Mouse (Mus musculus) liver, embryonic 11.5 days (tissue): Measurements from ENCODE around the gene Tff2. TPM values are rescaled to one million over a fixed set of nuclear protein-coding genes. Genes with fewer than 3 reads are reported as not detected.

Experiments
- ATAC-seq: fragments of 200-750 bp; cut with Nextera tagmentation; replicated peaks from 2 replicates; pipeline ENCODE4 v1.8.0; 2017; ENCODE audit warnings: moderate number of reproducible peaks, mild to moderate bottlenecking, moderate TSS enrichment, moderate library complexity; ENCODE audit not compliant: low FRiP score
- DNase-seq: peaks from one replicate; pipeline ENCODE4 v3.0.0-alpha.2; 2017; ENCODE audit warnings: low spot score
- H3K27ac ChIP-seq: fragments of 300-500 bp; sonication (generic); 2 replicates; pipeline ENCODE4 v1.5.1; 2014; ENCODE audit warnings: mild to moderate bottlenecking, low read depth, low read length, control low read depth
- H3K27me3 ChIP-seq: fragments of 300-500 bp; sonication (generic); replicated peaks from 2 replicates; pipeline ENCODE4 v1.6.1; 2014; ENCODE audit warnings: low read length, mixed read lengths; ENCODE audit not compliant: control insufficient read depth, insufficient read depth
- H3K36me3 ChIP-seq: fragments of 300-500 bp; sonication (generic); 2 replicates; pipeline ENCODE4 v1.6.1; 2014; ENCODE audit warnings: mild to moderate bottlenecking, low read length, moderate library complexity, mixed read lengths; ENCODE audit not compliant: control insufficient read depth, insufficient read depth
- H3K4me1 ChIP-seq: fragments of 300-500 bp; sonication (generic); replicated peaks from 2 replicates; pipeline ENCODE4 v1.6.1; 2014; ENCODE audit warnings: low read length, mixed read lengths; ENCODE audit not compliant: control insufficient read depth, insufficient read depth
- H3K4me2 ChIP-seq: fragments of 300-500 bp; sonication (generic); 2 replicates; pipeline ENCODE4 v1.6.1; 2014; ENCODE audit warnings: mild to moderate bottlenecking, control low read depth, moderate library complexity
- H3K4me3 ChIP-seq: fragments of 300-500 bp; sonication (generic); 2 replicates; pipeline ENCODE4 v1.5.1; 2014; ENCODE audit warnings: low read depth, low read length, control low read depth
- H3K9ac ChIP-seq: fragments of 300-500 bp; sonication (generic); 2 replicates; pipeline ENCODE4 v1.6.1; 2014; ENCODE audit warnings: low read depth, low read length, control low read depth
- H3K9me3 ChIP-seq: fragments of 300-500 bp; sonication (generic); 2 replicates; pipeline ENCODE4 v1.6.1; 2016; ENCODE audit warnings: low read length, inconsistent platforms, mixed read lengths; ENCODE audit not compliant: control insufficient read depth
- WGBS: fragments of 180-500 bp; shearing (Covaris S2); extraction: QIAGEN DNeasy Blood & Tissue Kit; methylation state at CpG from one replicate; pipeline ENCODE4 v1.1.7; 2014; 5-methylcytosine and 5-hydroxymethylcytosine counted together
- polyA plus RNA-seq: library from polyadenylated mRNA; unstranded; fragments of >200 nt; fragmentation: Nextera tagmentation; extraction: Ambion mirVana; gene quantifications from 2 replicates; pipeline ENCODE4 v1.2.1, GENCODE M21; 2014

The Tff2 gene
- polyA plus RNA-seq, 1 experiment from 2014 or later, result not detected

- H3K4me3 ChIP-seq, result no peak overlapping the region
- DNase-seq, result no peak
- no peak overlapping the region for H3K4me2 ChIP-seq
- H3K27me3 ChIP-seq, result no peaks in the 10 kb centered on the region
- H3K4me1 ChIP-seq, result no peaks in the 10 kb centered on the region; the same call in none of the 2 replicates
- no peak overlapping the region for H3K27ac ChIP-seq
- WGBS, result 65% methylated on average over 5 of the region's 5 CpGs
- ATAC-seq, result no peak
- no peak overlapping the region for H3K9ac ChIP-seq
- no peaks in the 10 kb centered on the region for H3K36me3 ChIP-seq
- H3K9me3 ChIP-seq, result no peaks in the 10 kb centered on the region
Observed at GRCm38 (mm10) chr17:31152512-31152911, 8.4 kb upstream of the Tff2 start.

GRCm38 (mm10) chr17:31145998-31146397 is 1.9 kb upstream of the Tff2 start:
- H3K9me3 ChIP-seq, result no peaks in the 10 kb centered on the region
- H3K27ac ChIP-seq, result no peak overlapping the region
- ATAC-seq (no peak), DNase-seq (no peak)
- WGBS, result 62% methylated on average over 9 of the region's 9 CpGs
- H3K4me3 ChIP-seq, result no peak overlapping the region
- no peak overlapping the region for H3K4me2 ChIP-seq
- H3K4me1 ChIP-seq, result no peaks in the 10 kb centered on the region
- H3K27me3 ChIP-seq, result no peaks in the 10 kb centered on the region
- H3K9ac ChIP-seq, result no peak overlapping the region
- H3K36me3 ChIP-seq, result no peaks in the 10 kb centered on the region

- Histone ChIP-seq H3K4me2 (no peak overlapping the region), H3K27ac (no peak overlapping the region), H3K9me3 (no peaks in the 10 kb centered on the region), H3K9ac (no peak overlapping the region), H3K4me3 (no peak overlapping the region), H3K27me3 (no peaks in the 10 kb centered on the region), H3K36me3 (no peaks in the 10 kb centered on the region), H3K4me1 (no peaks in the 10 kb centered on the region)
- DNase-seq, result no peak
- ATAC-seq, result no peak
- 86% methylated on average over 7 of the region's 7 CpGs for WGBS
Observed at GRCm38 (mm10) chr17:31142116-31142515, 2.0 kb downstream of the Tff2 start.

GRCm38 (mm10) chr17:31138398-31138797 is 5.7 kb downstream of the Tff2 start:
- H3K36me3 ChIP-seq, result no peaks in the 10 kb centered on the region
- ATAC-seq (no peak), DNase-seq (no peak)
- H3K4me3 ChIP-seq, result no peak overlapping the region
- H3K4me2 ChIP-seq, result no peak overlapping the region
- H3K27me3 ChIP-seq, result no peaks in the 10 kb centered on the region
- WGBS, result 22% methylated on average over 5 of the region's 5 CpGs
- H3K9ac ChIP-seq, result no peak overlapping the region
- H3K4me1 ChIP-seq, result peaks cover 5% of the 10 kb centered on the region
- no peaks in the 10 kb centered on the region for H3K9me3 ChIP-seq
- no peak overlapping the region for H3K27ac ChIP-seq

- peaks cover 5% of the 10 kb centered on the region for H3K4me1 ChIP-seq
- H3K9ac ChIP-seq, result no peak overlapping the region
- H3K36me3 ChIP-seq, result no peaks in the 10 kb centered on the region
- 75% methylated on average over 1 of the region's 1 CpGs for WGBS
- ATAC-seq (no peak), DNase-seq (no peak)
- no peaks in the 10 kb centered on the region for H3K27me3 ChIP-seq
- H3K4me3 ChIP-seq, result no peak overlapping the region
- H3K9me3 ChIP-seq, result no peaks in the 10 kb centered on the region
- no peak overlapping the region for H3K27ac ChIP-seq
- H3K4me2 ChIP-seq, result no peak overlapping the region
Observed at GRCm38 (mm10) chr17:31136821-31137220, 7.3 kb downstream of the Tff2 start.

- DNase-seq, result no peak
- no peak for ATAC-seq
- WGBS, result 69% methylated on average over 3 of the region's 3 CpGs
Observed at GRCm38 (mm10) chr17:31136291-31136690, 7.8 kb downstream of the Tff2 start.

GRCm38 (mm10) chr17:31134913-31135312 is 9.2 kb downstream of the Tff2 start:
- no peak for ATAC-seq
- Histone ChIP-seq H3K9ac (no peak overlapping the region), H3K27me3 (no peaks in the 10 kb centered on the region; the same call in 1 of the 2 replicates), H3K4me1 (peaks cover 5% of the 10 kb centered on the region), H3K4me3 (no peak overlapping the region), H3K4me2 (no peak overlapping the region; the same call in 1 of the 2 replicates), H3K9me3 (no peaks in the 10 kb centered on the region), H3K27ac (no peak overlapping the region), H3K36me3 (no peaks in the 10 kb centered on the region)
- 58% methylated on average over 6 of the region's 6 CpGs for WGBS
- DNase-seq, result no peak

More at GRCm38 (mm10) chr17:31136291-31136690, 7.8 kb downstream of the Tff2 start:
- H3K4me2 ChIP-seq, result no peak overlapping the region
- H3K27ac ChIP-seq, result no peak overlapping the region
- H3K4me1 ChIP-seq, result peaks cover 5% of the 10 kb centered on the region
- H3K36me3 ChIP-seq, result no peaks in the 10 kb centered on the region
- H3K27me3 ChIP-seq, result no peaks in the 10 kb centered on the region
- H3K9ac ChIP-seq, result no peak overlapping the region
- no peaks in the 10 kb centered on the region for H3K9me3 ChIP-seq
- H3K4me3 ChIP-seq, result no peak overlapping the region

- Histone ChIP-seq H3K9me3 (no peaks in the 10 kb centered on the region), H3K36me3 (no peaks in the 10 kb centered on the region), H3K4me3 (no peak overlapping the region), H3K9ac (no peak overlapping the region), H3K4me1 (peaks cover 10% of the 10 kb centered on the region), H3K27ac (no peak overlapping the region), H3K4me2 (peak overlapping the region; percentile 3; the same call in 1 of the 2 replicates), H3K27me3 (no peaks in the 10 kb centered on the region; the same call in 1 of the 2 replicates)
- 64% methylated on average over 15 of the region's 15 CpGs for WGBS
- DNase-seq (no peak), ATAC-seq (no peak)
Observed at GRCm38 (mm10) chr17:31133776-31134175, 10.3 kb downstream of the Tff2 start.

DNA sequence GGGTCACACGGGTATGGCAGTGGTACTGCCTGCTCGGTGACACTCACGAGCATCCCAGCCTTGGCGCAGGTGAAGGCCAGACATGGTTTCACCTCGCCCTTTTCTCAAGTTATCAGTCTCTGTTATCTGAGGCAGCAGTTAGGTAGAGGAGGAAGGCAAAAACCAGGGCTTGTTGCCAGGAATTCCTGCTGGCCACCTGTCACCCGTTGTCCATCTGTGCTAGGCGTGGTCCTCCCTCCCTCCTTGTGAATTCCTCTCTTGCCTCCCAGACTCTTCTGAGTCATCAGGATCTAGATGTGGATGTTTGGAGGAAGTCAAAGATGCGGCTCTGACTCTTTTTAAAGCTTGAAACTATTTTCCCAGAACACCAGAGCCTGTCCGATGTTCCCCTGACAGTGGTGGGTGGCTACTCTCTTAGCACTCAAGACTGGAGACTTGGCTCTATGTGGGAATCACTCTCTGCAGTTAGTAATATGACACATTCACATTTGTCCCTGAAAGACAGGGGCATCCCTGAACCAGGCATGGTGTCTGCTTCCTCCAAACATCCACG is 12.7 kb downstream of the Tff2 start:
- no peak for ATAC-seq

More for the DNA sequence above, 12.7 kb downstream of the Tff2 start:
- DNase-seq, result no peak
- Histone ChIP-seq H3K4me3 (no peak overlapping the region), H3K9ac (no peak overlapping the region), H3K4me2 (no peak overlapping the region), H3K27ac (no peak overlapping the region), H3K36me3 (no peaks in the 10 kb centered on the region), H3K27me3 (peaks cover 3% of the 10 kb centered on the region; the same call in 1 of the 2 replicates), H3K4me1 (peaks cover 10% of the 10 kb centered on the region), H3K9me3 (no peaks in the 10 kb centered on the region)
- WGBS, result 74% methylated on average over 10 of the region's 10 CpGs
